Mouse (Mus musculus): ENCODE measurements at regions not wholly inside any gene's neighbourhood (a gene's known extent, or its start where the extent isn't known, plus 50 kb on each side); places are given as distances from the start of the nearest gene placed in this dataset.

DNA sequence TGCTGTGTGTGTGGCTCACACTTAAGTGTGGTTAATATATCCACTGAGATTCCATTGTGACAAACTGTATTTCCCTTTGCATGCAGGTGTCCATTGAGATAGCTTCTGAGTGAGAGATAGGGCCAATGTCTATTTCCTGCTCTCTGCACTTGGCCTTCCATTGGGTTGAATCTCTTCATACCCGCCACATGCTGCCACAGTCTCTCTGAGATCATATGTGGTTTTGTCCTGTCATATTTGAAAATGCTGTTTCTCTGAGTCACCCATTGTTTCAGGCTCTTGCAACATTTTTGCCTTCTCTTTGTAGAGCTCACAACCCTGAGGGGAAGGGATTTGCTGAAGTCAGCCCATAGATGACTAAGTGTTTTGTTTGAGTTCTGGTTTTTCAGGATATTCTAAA lies 2081.3 kb downstream of the Olfm4 start:
- DNase-seq (ENCODE audit: low read depth, low spot score), result no peak

DNA sequence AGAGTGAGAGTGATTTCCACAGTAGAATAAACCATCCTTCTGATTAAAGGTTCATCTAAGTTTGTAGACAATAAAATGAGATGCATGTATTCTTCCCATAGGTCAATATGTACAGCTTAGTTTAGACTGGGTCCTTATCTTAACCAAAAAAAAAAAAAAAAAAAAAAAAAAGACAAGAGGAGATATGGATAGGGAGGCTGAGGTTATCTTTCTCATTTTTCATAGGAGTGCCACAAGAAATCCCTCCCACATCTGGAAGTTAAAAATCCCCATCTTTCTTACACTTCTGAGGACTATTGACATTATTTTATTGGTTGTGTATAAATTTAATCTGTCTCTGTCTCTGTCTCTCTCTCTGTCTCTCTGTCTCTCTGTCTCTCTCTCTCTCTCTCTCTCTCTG lies 2117.8 kb downstream of the Olfm4 start:
- DNase-seq (ENCODE audit: low read depth, low spot score), result no peak

DNA sequence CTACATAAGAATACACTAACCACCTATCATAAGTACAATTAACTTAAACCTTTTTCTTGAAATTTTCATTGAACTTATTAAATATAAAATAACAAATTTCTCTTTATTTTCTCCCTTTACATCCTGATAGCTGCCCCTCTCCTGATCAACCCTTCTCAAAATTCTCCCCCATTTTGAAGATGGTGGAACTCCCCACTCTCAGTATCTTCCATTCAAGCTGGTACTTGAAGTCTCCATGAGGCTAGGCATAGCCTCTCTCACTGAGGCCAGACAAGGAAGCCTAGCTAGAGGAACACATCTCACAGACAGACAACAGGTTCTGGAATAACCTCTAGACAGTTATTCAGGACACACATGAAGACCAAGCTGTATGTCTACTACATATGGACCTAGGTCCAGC lies 2129.0 kb downstream of the Olfm4 start:
- DNase-seq (ENCODE audit: low read depth, low spot score), result no peak

DNA sequence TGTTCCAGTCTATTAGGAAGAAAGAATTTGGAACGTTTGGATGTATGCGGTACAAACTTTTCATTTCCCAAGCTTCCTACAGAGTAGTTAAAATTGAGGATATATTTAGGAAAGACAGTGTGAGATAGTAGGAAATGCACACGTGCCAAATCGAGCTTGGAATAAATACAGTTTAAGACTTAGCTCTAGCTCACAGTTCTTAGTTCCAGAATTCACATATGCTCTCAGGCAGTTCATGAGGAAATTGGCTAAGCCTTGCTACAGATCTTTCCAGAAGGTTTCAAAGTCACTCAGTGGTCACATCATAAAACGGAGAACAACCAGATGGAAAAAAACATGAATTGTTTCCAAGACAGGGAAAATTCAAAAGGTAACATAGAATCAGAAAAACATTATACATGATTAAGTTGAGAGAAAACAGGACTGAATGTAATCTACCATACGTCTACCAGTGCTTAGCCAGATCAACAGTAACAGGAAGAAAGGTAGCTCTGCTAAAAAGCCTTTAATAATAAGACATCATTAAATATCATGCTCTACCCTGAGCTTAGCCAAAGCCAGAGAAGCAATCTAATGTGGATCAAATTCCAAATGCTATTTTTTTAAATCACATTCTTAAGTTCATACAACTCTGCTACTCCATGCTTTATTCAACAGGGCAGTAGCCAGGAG lies 2165.1 kb downstream of the Olfm4 start:
- DNase-seq (ENCODE audit: low read depth, low spot score), result no peak

DNA sequence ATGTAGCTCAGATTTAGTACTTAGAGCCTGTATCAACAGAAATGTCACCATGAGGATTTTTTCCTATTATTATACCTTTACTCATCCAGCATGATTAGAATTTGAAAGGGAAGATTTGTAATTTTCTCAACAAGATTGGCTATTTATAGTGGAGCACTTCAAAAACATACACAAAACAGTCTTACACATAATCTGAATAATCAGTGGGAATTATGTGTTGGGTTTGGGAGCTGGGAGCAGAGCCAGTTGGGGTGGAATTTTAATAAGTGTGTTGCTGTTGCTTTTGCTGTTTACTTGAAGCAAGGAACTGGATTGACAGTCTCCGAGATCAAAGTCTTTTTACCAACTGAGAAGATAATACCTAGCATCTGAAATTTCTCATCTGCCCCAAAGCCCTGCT lies 2201.5 kb downstream of the Olfm4 start:
- DNase-seq (ENCODE audit: low read depth, low spot score), result peak; percentile 24

DNA sequence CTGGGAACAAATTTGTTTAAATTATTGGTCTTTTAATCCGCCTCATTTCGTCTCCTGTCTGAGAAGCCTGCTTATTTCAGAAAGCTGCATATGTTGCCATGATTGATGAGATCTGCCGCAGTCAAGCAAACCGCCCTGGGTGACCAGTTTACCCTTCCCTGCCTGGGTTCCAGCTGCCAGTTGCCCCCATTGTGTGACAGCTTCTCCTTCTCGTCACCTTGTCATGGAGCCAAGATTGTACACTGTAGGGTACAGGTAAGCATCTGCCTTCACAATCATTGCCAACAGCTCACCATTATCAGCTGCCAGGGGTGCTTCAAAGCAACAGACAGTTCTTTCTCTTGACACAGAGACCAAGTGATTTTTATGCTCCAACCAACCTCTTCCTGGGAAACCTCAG lies 2226.5 kb downstream of the Olfm4 start:
- DNase-seq (ENCODE audit: low read depth, low spot score), result no peak

DNA sequence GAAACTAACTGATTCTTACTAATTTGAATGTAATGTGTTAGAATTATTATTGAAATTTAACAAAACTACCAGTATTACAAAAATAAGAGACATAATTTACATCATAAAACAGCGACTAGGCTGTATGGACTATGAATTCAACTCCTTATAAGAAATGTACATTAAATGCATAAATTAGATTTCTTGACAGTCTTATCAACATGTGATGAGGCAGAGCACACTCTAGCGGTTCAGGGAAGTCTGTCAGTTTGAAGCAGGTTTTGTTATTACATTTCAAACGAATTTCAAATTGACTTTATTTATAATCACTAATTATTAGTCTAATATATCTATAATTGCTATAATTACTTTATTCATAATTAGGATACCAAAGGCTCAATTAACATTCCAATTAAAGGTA lies 2214.8 kb upstream of the Pcdh17 start:
- DNase-seq (ENCODE audit: low read depth, low spot score), result no peak

DNA sequence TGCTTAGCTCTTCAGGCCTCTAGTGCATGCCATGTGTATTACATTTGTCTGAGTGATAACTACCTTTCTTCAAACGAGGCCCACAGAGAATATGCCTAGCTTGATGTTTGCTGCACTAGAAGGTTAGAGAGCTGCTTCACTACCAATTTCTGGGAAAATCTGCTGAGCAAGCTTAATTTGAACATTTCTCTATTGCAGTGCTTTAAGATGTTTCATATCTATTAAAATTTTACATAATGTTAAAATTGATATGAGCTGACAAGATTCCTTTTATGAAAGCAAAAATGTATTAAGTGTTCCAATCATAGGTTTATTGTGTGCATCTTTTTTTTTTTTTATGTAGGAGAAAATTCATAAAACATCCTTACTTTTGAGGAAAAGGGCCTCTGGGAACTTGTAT lies 2207.1 kb upstream of the Pcdh17 start:
- DNase-seq (ENCODE audit: low read depth, low spot score), result no peak

DNA sequence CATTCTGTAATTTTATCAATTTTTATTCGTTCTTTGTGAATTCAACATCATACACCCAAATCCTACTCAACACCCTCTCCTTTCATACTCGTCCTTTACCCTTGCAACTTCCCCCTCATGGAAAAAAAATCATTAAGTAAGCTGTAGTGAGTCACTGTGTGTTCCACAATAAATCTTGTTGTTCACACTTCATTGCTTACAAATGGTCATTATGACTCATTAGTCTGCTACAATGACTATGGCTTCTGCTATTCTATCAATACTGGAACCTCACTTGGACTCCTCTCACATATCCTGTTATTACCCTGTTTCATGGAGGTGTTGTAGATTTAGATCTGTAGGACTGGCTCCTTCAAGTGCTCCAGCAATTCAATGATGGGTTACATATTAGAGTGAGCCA lies 2200.0 kb upstream of the Pcdh17 start:
- no peak for DNase-seq (ENCODE audit: low read depth, low spot score)

DNA sequence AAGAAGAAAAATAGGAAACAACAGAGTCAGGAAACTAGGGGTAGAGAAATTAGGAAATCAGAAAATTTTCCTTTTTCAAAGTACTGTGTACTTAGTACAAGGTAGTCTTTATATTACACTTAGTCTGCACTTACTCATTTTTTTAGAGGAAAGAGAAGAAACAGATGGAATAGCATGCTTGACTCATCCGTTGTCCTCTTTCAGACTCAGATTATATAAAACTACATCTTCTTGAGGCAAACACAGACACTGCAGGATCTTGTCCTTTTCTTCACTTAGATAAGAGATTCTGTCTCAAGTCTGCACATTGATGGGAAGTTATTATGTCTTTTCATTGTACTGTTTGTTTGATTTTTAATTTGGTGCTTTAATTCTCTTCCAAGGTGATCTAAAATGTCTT lies 2198.5 kb upstream of the Pcdh17 start:
- DNase-seq (ENCODE audit: low read depth, low spot score), result no peak
